In genomic region chr4:94803187-94803586, GRCm38 (mm10) we compare ENCODE assay signal across 12 mouse cellular contexts.
DNase-seq lines count a peak whose midpoint lies in the region; ATAC-seq and TF ChIP-seq lines count a peak whose summit lies in the region.
"Had no signal": no experiment of that assay in that cellular context is flagged by ENCODE, and none has a peak within 500 bp of the region (broad histone marks: within the 10 kb centered on the region; RNA-seq: fewer than 3 reads in every experiment).

No protein-coding gene starts in this region.

- no peak overlapping the region for H3K4me2 ChIP-seq in lung, embryonic 15.5 days
- peak overlapping the region; percentile 32 for H3K4me2 ChIP-seq in heart, embryonic 14.5 days (ENCODE audit: low read length)
- H3K4me2 ChIP-seq in myocyte (ENCODE audit: low read depth) = peak overlapping the region; percentile 5
- H3K4me2 ChIP-seq: forebrain, embryonic 12.5 days; neural tube, embryonic 13.5 days had no signal

- H3K27ac ChIP-seq in lung, embryonic 15.5 days = no peak overlapping the region
- 0 out of 4 replicates have a peak overlapping the region, but pooled peaks of 1 of the 2 experiments have one; percentile 1 for H3K27ac ChIP-seq in heart, embryonic 14.5 days (replicated peaks in 1 of 2; ENCODE audit: control insufficient read depth in 1 of 2, insufficient read depth in 1 of 2, low read depth in 2 of 2, low read length in 2 of 2)
- H3K27ac ChIP-seq: forebrain, embryonic 12.5 days; kidney, postnatal 0 days; neural tube, embryonic 13.5 days had no signal

- no peaks in the 10 kb centered on the region for H3K36me3 ChIP-seq in lung, embryonic 15.5 days
- H3K36me3 ChIP-seq in heart, embryonic 14.5 days (ENCODE audit: control insufficient read depth, insufficient read depth, low read length) = peaks cover 17% of the 10 kb centered on the region
- H3K36me3 ChIP-seq in myocyte (ENCODE audit: control insufficient read depth, insufficient read depth) = no peaks in the 10 kb centered on the region
- H3K36me3 ChIP-seq: forebrain, embryonic 12.5 days; neural tube, embryonic 13.5 days had no signal

- no peaks in the 10 kb centered on the region for H3K27me3 ChIP-seq in lung, embryonic 15.5 days
- no peaks in the 10 kb centered on the region for H3K27me3 ChIP-seq in heart, embryonic 14.5 days (ENCODE audit: control insufficient read depth, insufficient read depth, low read length)
- no peaks in the 10 kb centered on the region for H3K27me3 ChIP-seq in myocyte (ENCODE audit: control insufficient read depth, insufficient read depth, insufficient read length)
- H3K27me3 ChIP-seq: forebrain, embryonic 12.5 days; megakaryocyte, embryonic 14.5 days; neural tube, embryonic 13.5 days had no signal

- H3K9me3 ChIP-seq in lung, embryonic 15.5 days = no peaks in the 10 kb centered on the region
- no peaks in the 10 kb centered on the region for H3K9me3 ChIP-seq in heart, embryonic 14.5 days (ENCODE audit: control insufficient read depth, low read length)
- H3K9me3 ChIP-seq: forebrain, embryonic 12.5 days; megakaryocyte, embryonic 14.5 days; neural tube, embryonic 13.5 days had no signal

- H3K79me2 ChIP-seq in myocyte (ENCODE audit: control insufficient read depth, insufficient read depth) = no peaks in the 10 kb centered on the region

- ATAC-seq in lung, embryonic 15.5 days (ENCODE audit: borderline replicate concordance, extremely low read depth, low FRiP score, low TSS enrichment) = peak; percentile 64; the same call in 1 of the 2 replicates
- no peak for ATAC-seq in heart, embryonic 14.5 days (ENCODE audit: insufficient number of reproducible peaks, insufficient read depth, low FRiP score, low read depth)
- no peak for ATAC-seq in activated CD4-positive, CD25-positive, alpha-beta regulatory T cell, adult 4 months

- H3K9ac ChIP-seq in lung, embryonic 15.5 days = no peak overlapping the region
- H3K9ac ChIP-seq in heart, embryonic 14.5 days (ENCODE audit: low read length) = no peak overlapping the region
- H3K9ac ChIP-seq: forebrain, embryonic 12.5 days; neural tube, embryonic 13.5 days had no signal

- H3K4me1 ChIP-seq in lung, embryonic 15.5 days = no peaks in the 10 kb centered on the region
- H3K4me1 ChIP-seq in lung, adult 2 months (ENCODE audit: control insufficient read depth, insufficient read depth, low read length) = no peaks in the 10 kb centered on the region
- H3K4me1 ChIP-seq in heart, embryonic 14.5 days (ENCODE audit: control insufficient read depth in 2 of 2, insufficient read depth in 2 of 2, low read length in 2 of 2) = peaks cover 0 to 3% of the 10 kb centered on the region in 2 experiments; a peak in 1 of 4 replicates
- H3K4me1 ChIP-seq: forebrain, embryonic 12.5 days; megakaryocyte, embryonic 14.5 days; neural tube, embryonic 13.5 days had no signal

- no peak overlapping the region for H3K4me3 ChIP-seq in lung, embryonic 15.5 days
- H3K4me3 ChIP-seq in lung, adult 2 months (replicated peaks; ENCODE audit: extremely low read depth, low read depth, low read length) = no peak overlapping the region
- H3K4me3 ChIP-seq in heart, embryonic 14.5 days (ENCODE audit: control insufficient read depth in 1 of 2, insufficient read depth in 1 of 2, low read depth in 1 of 2, low read length in 2 of 2) = no peak overlapping the region
- H3K4me3 ChIP-seq in myocyte = no peak overlapping the region
- H3K4me3 ChIP-seq: forebrain, embryonic 12.5 days; megakaryocyte, embryonic 14.5 days; neural tube, embryonic 13.5 days had no signal

- 42% methylated on average over 1 of the region's 1 CpGs for WGBS in lung, embryonic 15.5 days
- 34% methylated on average over 1 of the region's 1 CpGs for WGBS in lung, adult 2 months
- WGBS in heart, embryonic 14.5 days = 28% methylated on average over 1 of the region's 1 CpGs

- no peak for TF ChIP-seq CTCF in lung, adult 2 months (IDR thresholded peaks at IDR 0.05; ENCODE audit: insufficient read depth, low read length)

- no peak for DNase-seq in lung, adult 2 months
- peak; percentile 60 for DNase-seq in gastrocnemius, adult 18-20 months (ENCODE audit: low spot score)
- no peak for DNase-seq in spleen, postnatal 10 days (ENCODE audit: low spot score in 2 of 2)
- DNase-seq: right cerebral cortex, postnatal 4 days had no signal

- no peak overlapping the region for H3ac ChIP-seq in myocyte (ENCODE audit: control insufficient read depth, insufficient read length)

- no peak for TF ChIP-seq POLR2A in lung, adult 2 months (IDR thresholded peaks at IDR 0.05; ENCODE audit: borderline replicate concordance, extremely low read depth, low read depth, low read length)
- no peak for TF ChIP-seq POLR2A in myocyte (IDR thresholded peaks at IDR 0.05; ENCODE audit: insufficient read length, low read depth)

TF ChIP-seq in myocyte, 11 proteins besides CTCF, POLR2A, EP300 and RAD21:
- TF ChIP-seq CEBPB (IDR thresholded peaks at IDR 0.05; ENCODE audit: insufficient read depth, poor library complexity, severe bottlenecking) (peak; percentile 77), MYOG (IDR thresholded peaks at IDR 0.05; ENCODE audit: control insufficient read depth in 1 of 3, insufficient read depth in 1 of 3, insufficient read length in 2 of 3, low read depth in 2 of 3) (no peak)
